Mouse (Mus musculus): ENCODE measurements at regions not wholly inside any gene's neighbourhood (a gene's known extent, or its start where the extent isn't known, plus 50 kb on each side); places are given as distances from the start of the nearest gene placed in this dataset.
"Not testable (repeated sequence)": the region's sequence is repeated elsewhere in the genome, so short reads cannot be mapped to it uniquely, and the experiment has no call there.

GRCm38 (mm10) chr15:16909396-16909795 lies 180.8 kb downstream of the Cdh9 start:
- DNase-seq: no peak

- DNase-seq: not testable (repeated sequence)
These were observed 181.4 kb downstream of the Cdh9 start for GRCm38 (mm10) chr15:16909941-16910340.

- no peak for DNase-seq
These were observed 186.5 kb downstream of the Cdh9 start for GRCm38 (mm10) chr15:16914966-16915569.

- no peak for DNase-seq
These were observed 194.7 kb downstream of the Cdh9 start for GRCm38 (mm10) chr15:16923246-16923645.

- no peak for DNase-seq
These were observed 204.7 kb downstream of the Cdh9 start for GRCm38 (mm10) chr15:16933137-16933677.

GRCm38 (mm10) chr15:16934438-16934837 lies 205.9 kb downstream of the Cdh9 start:
- DNase-seq: no peak

- not testable (repeated sequence) for DNase-seq
These were observed 247.3 kb downstream of the Cdh9 start for GRCm38 (mm10) chr15:16975821-16976220.

- DNase-seq: no peak
These were observed 262.3 kb downstream of the Cdh9 start for GRCm38 (mm10) chr15:16990848-16991247.

GRCm38 (mm10) chr15:16995667-16996066 lies 267.1 kb downstream of the Cdh9 start:
- no peak for DNase-seq

GRCm38 (mm10) chr15:17006139-17006538 lies 277.6 kb downstream of the Cdh9 start:
- DNase-seq: no peak

- no peak for DNase-seq
These were observed 279.3 kb downstream of the Cdh9 start for GRCm38 (mm10) chr15:17007811-17008210.

- DNase-seq: no peak
These were observed 320.5 kb downstream of the Cdh9 start for GRCm38 (mm10) chr15:17048867-17049628.

- DNase-seq: no peak
These were observed 341.2 kb downstream of the Cdh9 start for GRCm38 (mm10) chr15:17069772-17070171.

GRCm38 (mm10) chr15:17084030-17084429 lies 355.5 kb downstream of the Cdh9 start:
- no peak for DNase-seq

GRCm38 (mm10) chr15:17088644-17089228 lies 360.2 kb downstream of the Cdh9 start:
- DNase-seq: no peak

- DNase-seq: peak; percentile 73
These were observed 370.4 kb downstream of the Cdh9 start for GRCm38 (mm10) chr15:17098927-17099326.

GRCm38 (mm10) chr15:17101182-17101581 lies 372.6 kb downstream of the Cdh9 start:
- DNase-seq: no peak

- DNase-seq: no peak
These were observed 407.2 kb downstream of the Cdh9 start for GRCm38 (mm10) chr15:17135721-17136120.

GRCm38 (mm10) chr15:17180164-17180563 lies 451.6 kb downstream of the Cdh9 start:
- no peak for DNase-seq

GRCm38 (mm10) chr15:17181358-17182022 lies 452.9 kb downstream of the Cdh9 start:
- DNase-seq: no peak

- DNase-seq: no peak
These were observed 466.9 kb downstream of the Cdh9 start for GRCm38 (mm10) chr15:17195439-17195838.

GRCm38 (mm10) chr15:17204739-17205138 lies 476.2 kb downstream of the Cdh9 start:
- DNase-seq: no peak

- DNase-seq: no peak
These were observed 516.5 kb downstream of the Cdh9 start for GRCm38 (mm10) chr15:17245096-17245495.
